Mouse (Mus musculus) activated CD4-positive, CD25-positive, alpha-beta regulatory T cell, adult 4 months (primary cell): ENCODE results near the gene Slc35g2. TPM values are rescaled to one million over a fixed set of nuclear protein-coding genes. Genes with fewer than 3 reads are reported as not detected.

Source experiments
- polyA plus RNA-seq, 2 experiments: library from polyadenylated mRNA; unstranded; fragments of 100-300 nt; shearing (Covaris generic); gene quantifications; one replicate each; pipeline ENCODE4 v1.2.1; 2017

Slc35g2 gene
- polyA plus RNA-seq, 2 experiments from 2014 or later = 0.31 to 0.62 TPM

Other genes with a start within 250 kb of the Slc35g2 start
- 1 to 10 TPM; 1.6 to 2.1 TPM for gene Il20rb, start 84.3 kb downstream of the Slc35g2 start, polyA plus RNA-seq
- 10 to 100 TPM; 74.4 to 93.1 TPM for gene Nck1, start 25.0 kb downstream of the Slc35g2 start, polyA plus RNA-seq
- 10 to 100 TPM; 72.6 to 89.9 TPM for gene Stag1, start 26.7 kb upstream of the Slc35g2 start, polyA plus RNA-seq